Mouse (Mus musculus) hindbrain, embryonic 12.5 days (tissue): Measurements from ENCODE around the gene Rasl11a. TPM values are rescaled to one million over a fixed set of nuclear protein-coding genes. Genes with fewer than 3 reads are reported as not detected.

Source experiments
- ATAC-seq: fragments of 200-750 bp; cut with Nextera tagmentation; 2 replicates; pipeline ENCODE4 v1.8.0; 2017; ENCODE audit warnings: moderate TSS enrichment; ENCODE audit not compliant: low FRiP score
- H3K27ac ChIP-seq: fragments of 300-500 bp; sonication (generic); 2 replicates; pipeline ENCODE4 v1.5.1; 2016; ENCODE audit warnings: mild to moderate bottlenecking
- H3K27me3 ChIP-seq: fragments of 300-500 bp; sonication (generic); 2 replicates; pipeline ENCODE4 v1.6.1; 2016; ENCODE audit warnings: mild to moderate bottlenecking
- H3K36me3 ChIP-seq: fragments of 300-500 bp; sonication (generic); 2 replicates; pipeline ENCODE4 v1.6.1; 2016; ENCODE audit warnings: mild to moderate bottlenecking
- H3K4me1 ChIP-seq: fragments of 300-500 bp; sonication (generic); 2 replicates; pipeline ENCODE4 v1.6.1; 2016
- H3K4me2 ChIP-seq: fragments of 300-500 bp; sonication (generic); replicated peaks from 2 replicates; pipeline ENCODE4 v1.6.1; 2016; ENCODE audit warnings: mild to moderate bottlenecking
- H3K4me3 ChIP-seq: fragments of 300-500 bp; sonication (generic); 2 replicates; pipeline ENCODE4 v1.5.1; 2016; ENCODE audit warnings: mild to moderate bottlenecking
- H3K9ac ChIP-seq: fragments of 300-500 bp; sonication (generic); 2 replicates; pipeline ENCODE4 v1.6.1; 2016; ENCODE audit warnings: mild to moderate bottlenecking, moderate library complexity
- H3K9me3 ChIP-seq: fragments of 300-500 bp; sonication (generic); replicated peaks from 2 replicates; pipeline ENCODE4 v1.6.1; 2016; ENCODE audit warnings: mild to moderate bottlenecking
- WGBS: fragments of 180-500 bp; shearing (Covaris S2); methylation state at CpG from one replicate; pipeline ENCODE4 v1.1.7; 2016; 5-methylcytosine and 5-hydroxymethylcytosine counted together
- polyA plus RNA-seq: library from polyadenylated mRNA; unstranded; fragments of >200 nt; fragmentation: Nextera tagmentation; extraction: Ambion mirVana; gene quantifications from 2 replicates; pipeline ENCODE4 v1.2.1, GENCODE M21; 2016

Gene Rasl11a
- polyA plus RNA-seq, 1 experiment from 2014 or later, result 13.4 TPM

GRCm38 (mm10) chr5:146832769-146833448 is 12.0 kb upstream of the Rasl11a start, which contains the start of gene Rpl21:
TSS of gene Rpl21 (plus strand) at chr5:146832890.
- WGBS, result under 1% methylated on average over 59 of the region's 60 CpGs
- peak; percentile 98 for ATAC-seq
- Histone ChIP-seq H3K9me3 (no peaks in the 10 kb centered on the region), H3K9ac (peak within 1 kb of the TSS; percentile 88), H3K27me3 (no peaks in the 10 kb centered on the region), H3K27ac (peak within 1 kb of the TSS; percentile 85), H3K4me1 (peaks cover 19% of the 10 kb centered on the region), H3K36me3 (peaks cover 36% of the 10 kb centered on the region), H3K4me2 (peak within 1 kb of the TSS; percentile 71), H3K4me3 (peak within 1 kb of the TSS; percentile 77)

- peak overlapping the region; percentile 71 for H3K4me2 ChIP-seq
- no peak for ATAC-seq
- H3K27ac ChIP-seq, result peak overlapping the region; percentile 85; the same call in 1 of the 2 replicates
- no peaks in the 10 kb centered on the region for H3K27me3 ChIP-seq
- H3K9ac ChIP-seq, result peak overlapping the region; percentile 88
- 29% methylated on average over 8 of the region's 8 CpGs for WGBS
- H3K36me3 ChIP-seq, result peaks cover 44% of the 10 kb centered on the region
- H3K9me3 ChIP-seq, result no peaks in the 10 kb centered on the region
- H3K4me3 ChIP-seq, result peak overlapping the region; percentile 77
- peaks cover 19% of the 10 kb centered on the region for H3K4me1 ChIP-seq
These were observed 11.1 kb upstream of the Rasl11a start for GRCm38 (mm10) chr5:146833673-146834201.

DNA sequence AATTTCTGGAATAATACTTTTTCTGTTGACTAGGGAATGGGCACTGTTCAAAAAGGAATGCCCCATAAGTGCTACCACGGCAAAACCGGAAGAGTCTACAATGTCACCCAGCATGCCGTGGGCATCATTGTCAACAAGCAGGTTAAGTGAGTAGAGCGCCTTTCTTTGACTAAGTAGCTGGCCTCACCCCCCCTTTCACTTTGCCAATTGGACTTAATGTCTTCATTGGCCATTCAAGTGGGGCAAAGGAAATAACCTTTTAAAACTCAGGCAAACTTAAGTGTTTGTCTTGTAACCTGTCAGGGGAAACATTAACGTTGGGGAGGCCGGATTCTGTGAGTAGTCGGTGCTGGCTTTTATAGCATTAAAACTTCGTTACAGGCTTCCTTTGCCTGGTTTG is 9.9 kb upstream of the Rasl11a start:
- no peak overlapping the region for H3K9ac ChIP-seq
- H3K9me3 ChIP-seq, result no peaks in the 10 kb centered on the region
- peaks cover 45% of the 10 kb centered on the region for H3K36me3 ChIP-seq
- H3K27me3 ChIP-seq, result no peaks in the 10 kb centered on the region
- no peak overlapping the region for H3K27ac ChIP-seq
- H3K4me1 ChIP-seq, result peaks cover 19% of the 10 kb centered on the region
- no peak overlapping the region for H3K4me3 ChIP-seq
- WGBS, result 91% methylated on average over 8 of the region's 8 CpGs
- ATAC-seq, result no peak
- no peak overlapping the region for H3K4me2 ChIP-seq

GRCm38 (mm10) chr5:146837967-146838720 is 6.7 kb upstream of the Rasl11a start:
- Histone ChIP-seq H3K9me3 (no peaks in the 10 kb centered on the region), H3K27me3 (no peaks in the 10 kb centered on the region), H3K4me1 (peaks cover 13% of the 10 kb centered on the region), H3K36me3 (peaks cover 45% of the 10 kb centered on the region), H3K4me3 (no peak overlapping the region), H3K27ac (no peak overlapping the region), H3K4me2 (no peak overlapping the region), H3K9ac (no peak overlapping the region)
- ATAC-seq, result no peak
- 69% methylated on average over 7 of the region's 7 CpGs for WGBS

GRCm38 (mm10) chr5:146838836-146839648 is 5.8 kb upstream of the Rasl11a start:
- no peak overlapping the region for H3K4me2 ChIP-seq
- no peaks in the 10 kb centered on the region for H3K9me3 ChIP-seq
- no peak overlapping the region for H3K4me3 ChIP-seq
- no peak overlapping the region for H3K27ac ChIP-seq
- 45% methylated on average over 12 of the region's 12 CpGs for whole genome bisulfite sequencing
- peaks cover 8% of the 10 kb centered on the region for H3K4me1 ChIP-seq
- H3K36me3 ChIP-seq, result peaks cover 45% of the 10 kb centered on the region
- H3K27me3 ChIP-seq, result no peaks in the 10 kb centered on the region
- no peak overlapping the region for H3K9ac ChIP-seq
- no peak for ATAC-seq

DNA sequence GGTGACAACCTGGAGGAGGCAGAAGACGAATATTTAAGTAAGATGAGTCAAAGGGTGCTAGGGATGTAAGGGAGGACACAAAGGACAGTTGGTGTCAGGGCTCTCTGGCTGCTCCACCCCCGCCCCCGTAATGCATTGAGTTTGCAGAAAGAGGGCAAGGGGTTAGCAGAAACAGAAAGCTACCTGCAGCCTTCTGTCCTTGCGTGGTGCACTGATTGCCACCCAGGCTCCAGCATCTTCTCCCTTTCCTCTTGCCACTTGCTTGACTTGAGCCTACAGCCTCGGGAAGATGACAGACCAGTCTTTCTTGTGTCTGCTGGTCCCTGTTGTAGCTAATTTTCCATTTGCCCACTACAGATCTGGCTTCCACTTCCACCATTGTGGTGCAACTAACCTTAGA is 5.1 kb upstream of the Rasl11a start:
- 40% methylated on average over 5 of the region's 5 CpGs for WGBS
- ATAC-seq, result no peak

DNA sequence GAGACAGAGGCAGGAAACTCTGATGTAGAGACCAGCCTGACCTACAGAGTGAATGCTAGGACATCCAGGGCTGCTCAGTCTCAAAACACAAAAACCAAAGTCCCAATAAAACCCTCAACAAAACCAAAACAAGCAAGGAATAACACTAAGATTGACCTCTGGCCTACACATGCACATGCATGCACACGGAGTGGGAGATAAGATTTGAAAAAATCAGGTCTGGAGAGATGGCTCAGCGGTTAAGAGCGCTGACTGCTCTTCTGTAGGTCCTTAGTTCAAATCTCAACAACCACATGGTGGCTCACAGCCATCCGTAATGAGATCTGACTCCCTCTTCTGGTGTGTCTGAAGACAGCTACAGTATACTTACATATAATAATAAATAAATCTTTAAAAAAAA is 4.4 kb upstream of the Rasl11a start:
- Histone ChIP-seq H3K9ac (no peak overlapping the region), H3K4me1 (peaks cover 3% of the 10 kb centered on the region; the same call in 1 of the 2 replicates), H3K4me2 (no peak overlapping the region), H3K27ac (no peak overlapping the region), H3K27me3 (no peaks in the 10 kb centered on the region), H3K36me3 (peaks cover 34% of the 10 kb centered on the region), H3K9me3 (no peaks in the 10 kb centered on the region), H3K4me3 (no peak overlapping the region)
- ATAC-seq, result no peak
- WGBS, result 90% methylated on average over 4 of the region's 4 CpGs

More for the DNA sequence above, 5.1 kb upstream of the Rasl11a start:
- Histone ChIP-seq H3K27ac (no peak overlapping the region), H3K4me3 (no peak overlapping the region), H3K9me3 (no peaks in the 10 kb centered on the region), H3K4me1 (peaks cover 3% of the 10 kb centered on the region; the same call in 1 of the 2 replicates), H3K27me3 (no peaks in the 10 kb centered on the region), H3K4me2 (no peak overlapping the region), H3K9ac (no peak overlapping the region), H3K36me3 (peaks cover 41% of the 10 kb centered on the region)

DNA sequence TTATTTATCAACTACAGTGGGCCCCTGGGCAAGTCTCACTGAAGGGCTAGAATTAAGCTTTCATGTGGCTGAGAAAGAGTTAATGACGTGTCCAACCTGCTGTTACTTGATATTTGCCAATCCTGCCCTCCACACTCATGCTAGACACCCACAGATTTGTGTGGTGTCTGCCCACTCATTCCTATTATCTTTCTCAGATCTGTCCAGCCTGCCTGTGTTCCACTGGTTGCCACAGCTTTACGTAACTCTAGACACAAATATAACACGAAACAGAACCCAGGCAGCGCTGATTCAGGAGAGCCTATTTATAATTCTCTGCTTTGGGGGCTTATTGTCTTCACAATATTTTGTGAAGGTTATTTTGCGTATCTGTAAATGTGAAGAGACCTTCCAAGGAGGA is 3.6 kb upstream of the Rasl11a start:
- H3K36me3 ChIP-seq, result peaks cover 25% of the 10 kb centered on the region
- no peak overlapping the region for H3K4me3 ChIP-seq
- no peaks in the 10 kb centered on the region for H3K27me3 ChIP-seq
- ATAC-seq, result no peak
- H3K9me3 ChIP-seq, result no peaks in the 10 kb centered on the region
- no peak overlapping the region for H3K4me2 ChIP-seq
- peaks cover 12% of the 10 kb centered on the region for H3K4me1 ChIP-seq
- 84% methylated on average over 5 of the region's 5 CpGs for WGBS
- H3K27ac ChIP-seq, result no peak overlapping the region
- H3K9ac ChIP-seq, result no peak overlapping the region

- no peak for ATAC-seq
- Histone ChIP-seq H3K27me3 (no peaks in the 10 kb centered on the region), H3K4me3 (no peak overlapping the region), H3K9me3 (no peaks in the 10 kb centered on the region), H3K36me3 (peaks cover 18% of the 10 kb centered on the region), H3K4me2 (no peak overlapping the region), H3K4me1 (peaks cover 12% of the 10 kb centered on the region), H3K27ac (no peak overlapping the region), H3K9ac (no peak overlapping the region)
- WGBS, result 90% methylated on average over 4 of the region's 4 CpGs
These were observed 2.9 kb upstream of the Rasl11a start for GRCm38 (mm10) chr5:146841996-146842395.

DNA sequence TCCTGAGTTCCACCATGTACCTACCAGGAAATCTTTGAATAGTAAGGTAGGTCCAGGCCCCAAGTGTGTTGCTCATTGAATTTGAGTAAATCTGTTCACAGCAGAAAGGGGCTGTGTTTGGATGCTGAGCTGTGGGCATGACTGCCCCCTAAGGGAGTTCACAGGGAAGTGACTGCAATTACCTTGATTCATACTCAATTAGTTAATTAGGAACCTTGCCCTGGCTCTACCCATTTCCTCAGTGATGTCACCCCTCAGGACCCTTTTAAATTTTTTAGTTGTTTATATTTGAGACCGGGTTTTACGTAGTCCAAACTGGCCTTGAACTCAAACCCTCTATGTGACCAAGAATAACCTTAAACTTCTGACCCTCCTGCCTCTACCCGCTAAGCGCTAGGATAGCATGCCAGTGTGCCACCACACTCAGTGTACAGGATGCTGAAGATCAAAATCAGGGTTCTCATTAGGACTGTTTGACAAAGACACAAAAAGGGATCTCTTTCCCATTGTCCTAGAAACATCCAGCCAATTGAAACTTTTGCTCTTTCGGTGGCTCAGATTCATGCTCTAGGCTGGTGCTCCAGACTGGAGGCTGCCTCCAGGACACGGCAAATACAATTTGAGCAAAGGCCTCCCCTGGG is 450 bp upstream of the Rasl11a start:
- Histone ChIP-seq H3K9ac (peak overlapping the region; percentile 69), H3K27me3 (no peaks in the 10 kb centered on the region), H3K27ac (peak overlapping the region; percentile 64), H3K4me3 (peak overlapping the region; percentile 57), H3K9me3 (no peaks in the 10 kb centered on the region), H3K36me3 (no peaks in the 10 kb centered on the region), H3K4me2 (peak overlapping the region; percentile 88), H3K4me1 (peaks cover 12% of the 10 kb centered on the region)
- 9% methylated on average over 6 of the region's 6 CpGs for WGBS
- peak; percentile 38 for ATAC-seq

DNA sequence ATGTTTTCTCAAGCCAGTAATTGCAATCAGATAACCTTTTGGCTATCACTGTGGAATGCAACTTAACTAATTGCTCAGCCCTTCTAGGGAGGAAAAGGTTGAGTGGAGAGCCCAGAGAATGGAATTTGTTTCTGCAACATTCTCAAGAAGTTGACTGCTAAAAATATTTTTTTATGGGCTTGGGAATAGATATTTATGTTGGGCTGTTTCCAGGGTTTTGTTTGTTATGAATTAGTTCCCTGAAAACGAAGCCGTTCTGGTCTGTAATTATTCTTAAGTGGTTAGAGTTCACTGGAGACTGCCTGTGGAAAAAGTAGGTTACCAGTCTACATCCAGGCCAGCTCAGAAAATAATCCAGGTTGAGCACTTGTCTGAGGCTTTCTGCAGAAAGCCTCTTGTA is 1.6 kb downstream of the Rasl11a start:
- Histone ChIP-seq H3K36me3 (no peaks in the 10 kb centered on the region), H3K4me2 (peak overlapping the region; percentile 88; the same call in 1 of the 2 replicates), H3K4me3 (no peak overlapping the region), H3K27ac (no peak overlapping the region), H3K9me3 (no peaks in the 10 kb centered on the region), H3K4me1 (peaks cover 12% of the 10 kb centered on the region), H3K27me3 (no peaks in the 10 kb centered on the region), H3K9ac (no peak overlapping the region)
- ATAC-seq, result no peak
- 86% methylated on average over 2 of the region's 2 CpGs for WGBS
